Mouse (Mus musculus) heart, postnatal 0 days (tissue): ENCODE data around the gene Camk2b. TPM values are rescaled to one million over a fixed set of nuclear protein-coding genes. Genes with fewer than 3 reads are reported as not detected.

Experiments used
- ATAC-seq: fragments of 200-750 bp; cut with Nextera tagmentation; 2 replicates; pipeline ENCODE4 v1.8.0; 2017; ENCODE audit warnings: low read depth, moderate number of reproducible peaks, moderate library complexity; ENCODE audit not compliant: insufficient read depth
- DNase-seq: peaks from one replicate; pipeline ENCODE4 v3.0.0-alpha.2; 2016; ENCODE audit warnings: low spot score
- H3K27ac ChIP-seq: fragments of 300-500 bp; sonication (generic); 2 replicates; pipeline ENCODE4 v1.5.1; 2014; ENCODE audit warnings: low read depth, mild to moderate bottlenecking
- H3K27me3 ChIP-seq: fragments of 300-500 bp; sonication (generic); 2 replicates; pipeline ENCODE4 v1.6.1; 2014; ENCODE audit warnings: low read length, mixed read lengths; ENCODE audit not compliant: control insufficient read depth, insufficient read depth
- H3K36me3 ChIP-seq: fragments of 300-500 bp; sonication (generic); replicated peaks from 2 replicates; pipeline ENCODE4 v1.6.1; 2014; ENCODE audit warnings: low read length, mixed read lengths; ENCODE audit not compliant: control insufficient read depth, insufficient read depth
- H3K4me1 ChIP-seq: fragments of 300-500 bp; sonication (generic); 2 replicates; pipeline ENCODE4 v1.6.1; 2014; ENCODE audit warnings: antibody characterized with exemption; ENCODE audit not compliant: control insufficient read depth, insufficient read depth
- H3K4me2 ChIP-seq: fragments of 300-500 bp; sonication (generic); 2 replicates; pipeline ENCODE4 v1.6.1; 2014; ENCODE audit warnings: low read depth, mild to moderate bottlenecking, low read length, moderate library complexity
- H3K4me3 ChIP-seq: fragments of 300-500 bp; sonication (generic); 2 replicates; pipeline ENCODE4 v1.5.1; 2014; ENCODE audit warnings: low read depth, low read length
- H3K9ac ChIP-seq: fragments of 300-500 bp; sonication (generic); replicated peaks from 2 replicates; pipeline ENCODE4 v1.6.1; 2014; ENCODE audit warnings: low read depth, low read length, mixed read lengths
- H3K9me3 ChIP-seq: fragments of 300-500 bp; sonication (generic); replicated peaks from 2 replicates; pipeline ENCODE4 v1.6.1; 2016; ENCODE audit warnings: low read length; ENCODE audit not compliant: control insufficient read depth
- CTCF ChIP-seq: IDR thresholded peaks from 2 replicates; pipeline ENCODE4 v1.5.1; 2016; ENCODE audit warnings: antibody characterized with exemption, control low read depth, low read depth
- EP300 ChIP-seq: IDR thresholded peaks from 2 replicates; pipeline ENCODE4 v1.6.1; 2016; ENCODE audit warnings: antibody characterized with exemption, low read depth
- WGBS: fragments of 180-500 bp; shearing (Covaris S2); extraction: QIAGEN DNeasy Blood & Tissue Kit; methylation state at CpG from one replicate; pipeline ENCODE4 v1.1.7; 2014; 5-methylcytosine and 5-hydroxymethylcytosine counted together
- polyA plus RNA-seq: library from polyadenylated mRNA; unstranded; fragments of >200 nt; fragmentation: Nextera tagmentation; extraction: Ambion mirVana; gene quantifications from 2 replicates; pipeline ENCODE4 v1.2.1, GENCODE M21; 2015
- total RNA-seq: library from RNA; depleted of rRNA; stranded (reverse); fragments of >200 nt; gene quantifications from 2 replicates; pipeline ENCODE4 v1.2.3, GENCODE M21; 2014; ENCODE audit warnings: low replicate concordance; rRNA removed

The Camk2b gene
- total and polyA plus RNA-seq, 2 experiments from 2014 or later = 3.4 to 6.3 TPM

- H3K9me3 ChIP-seq = no peaks in the 10 kb centered on the region
- 95% methylated on average over 1 of the region's 1 CpGs for WGBS
- TF ChIP-seq CTCF (no peak), EP300 (no peak)
- H3K4me3 ChIP-seq = no peak overlapping the region
- H3K4me1 ChIP-seq = no peaks in the 10 kb centered on the region
- no peak overlapping the region for H3K27ac ChIP-seq
- no peaks in the 10 kb centered on the region for H3K27me3 ChIP-seq
- H3K4me2 ChIP-seq = no peak overlapping the region
- H3K36me3 ChIP-seq = no peaks in the 10 kb centered on the region
- ATAC-seq = no peak
- no peak overlapping the region for H3K9ac ChIP-seq
- no peak for DNase-seq
These were observed 135.6 kb downstream of the Camk2b start for GRCm38 (mm10) chr11:5930578-5930977.

GRCm38 (mm10) chr11:5926696-5927220 is 139.4 kb downstream of the Camk2b start:
- no peak overlapping the region for H3K27ac ChIP-seq
- DNase-seq (no peak), ATAC-seq (no peak)
- H3K27me3 ChIP-seq = no peaks in the 10 kb centered on the region
- H3K9ac ChIP-seq = no peak overlapping the region
- 71% methylated on average over 3 of the region's 3 CpGs for WGBS
- no peak overlapping the region for H3K4me3 ChIP-seq
- no peaks in the 10 kb centered on the region for H3K9me3 ChIP-seq
- TF ChIP-seq CTCF (no peak), EP300 (no peak)
- H3K4me1 ChIP-seq = no peaks in the 10 kb centered on the region
- no peak overlapping the region for H3K4me2 ChIP-seq
- H3K36me3 ChIP-seq = no peaks in the 10 kb centered on the region

GRCm38 (mm10) chr11:5924699-5925098 is 141.5 kb downstream of the Camk2b start:
- ATAC-seq = no peak
- no peak overlapping the region for H3K9ac ChIP-seq
- H3K27ac ChIP-seq = no peak overlapping the region
- H3K4me1 ChIP-seq = no peaks in the 10 kb centered on the region; the same call in 1 of the 2 replicates
- TF ChIP-seq CTCF (no peak), EP300 (no peak)
- no peak overlapping the region for H3K4me2 ChIP-seq
- H3K9me3 ChIP-seq = no peaks in the 10 kb centered on the region
- no peaks in the 10 kb centered on the region for H3K27me3 ChIP-seq
- 61% methylated on average over 8 of the region's 8 CpGs for WGBS
- no peak overlapping the region for H3K4me3 ChIP-seq
- H3K36me3 ChIP-seq = no peaks in the 10 kb centered on the region
- no peak for DNase-seq

GRCm38 (mm10) chr11:5920323-5920960 is 145.7 kb downstream of the Camk2b start:
- ATAC-seq = no peak
- Histone ChIP-seq H3K9me3 (no peaks in the 10 kb centered on the region), H3K9ac (no peak overlapping the region), H3K4me1 (peaks cover 15% of the 10 kb centered on the region), H3K4me2 (no peak overlapping the region), H3K4me3 (no peak overlapping the region), H3K27ac (no peak overlapping the region), H3K36me3 (no peaks in the 10 kb centered on the region), H3K27me3 (no peaks in the 10 kb centered on the region)
- TF ChIP-seq EP300 (no peak), CTCF (no peak)
- WGBS = 42% methylated on average over 16 of the region's 17 CpGs
- no peak for DNase-seq

Other genes starting within 250 kb of the Camk2b start
- gene Polm, start 228.3 kb downstream of the Camk2b start, total RNA-seq = 1.7 and 4.4 TPM in 2 replicates
- 3.3 and 3.7 TPM in 2 replicates for gene Polm, start 228.3 kb downstream of the Camk2b start, polyA plus RNA-seq
- 14.2 and 23.5 TPM in 2 replicates for gene Aebp1, start 204.4 kb downstream of the Camk2b start, total RNA-seq
- 17.5 and 19.4 TPM in 2 replicates for gene Aebp1, start 204.4 kb downstream of the Camk2b start, polyA plus RNA-seq
- gene Pold2, start 188.1 kb downstream of the Camk2b start, total RNA-seq = 23.9 and 58.7 TPM in 2 replicates
- gene Pold2, start 188.1 kb downstream of the Camk2b start, polyA plus RNA-seq = 54.6 and 60.0 TPM in 2 replicates
- gene Myl7, start 167.6 kb downstream of the Camk2b start, total RNA-seq = 1,536 and 2,717 TPM in 2 replicates
- gene Myl7, start 167.6 kb downstream of the Camk2b start, polyA plus RNA-seq = 5,015 and 6,387 TPM in 2 replicates
- gene Gck, start 116.3 kb downstream of the Camk2b start, total RNA-seq = not detected in 2 replicates
- gene Gck, start 116.3 kb downstream of the Camk2b start, polyA plus RNA-seq = 0.71 and 0.78 TPM in 2 replicates
- gene Ykt6, start 110.7 kb downstream of the Camk2b start, total RNA-seq = 55.8 and 83.9 TPM in 2 replicates
- 35.2 and 37.4 TPM in 2 replicates for gene Ykt6, start 110.7 kb downstream of the Camk2b start, polyA plus RNA-seq
- not detected in 2 replicates for gene A730071L15Rik, start 133.7 kb upstream of the Camk2b start, total RNA-seq
- 0.30 and 0.41 TPM in 2 replicates for gene A730071L15Rik, start 133.7 kb upstream of the Camk2b start, polyA plus RNA-seq
- gene Nudcd3, start 134.1 kb upstream of the Camk2b start, total RNA-seq = 37.0 and 37.8 TPM in 2 replicates
- gene Nudcd3, start 134.1 kb upstream of the Camk2b start, polyA plus RNA-seq = 25.0 and 29.2 TPM in 2 replicates
- gene Npc1l1, start 163.8 kb upstream of the Camk2b start, total RNA-seq = not detected in 2 replicates
- 0.04 TPM in 1 of 2 replicates, not detected in the other for gene Npc1l1, start 163.8 kb upstream of the Camk2b start, polyA plus RNA-seq
- 45.5 and 46.1 TPM in 2 replicates for gene Ddx56, start 201.4 kb upstream of the Camk2b start, total RNA-seq
- gene Ddx56, start 201.4 kb upstream of the Camk2b start, polyA plus RNA-seq = 41.2 and 41.4 TPM in 2 replicates
- gene Tmed4, start 208.5 kb upstream of the Camk2b start, total RNA-seq = 93.4 and 124 TPM in 2 replicates
- 83.7 and 90.5 TPM in 2 replicates for gene Tmed4, start 208.5 kb upstream of the Camk2b start, polyA plus RNA-seq
- gene Ogdh, start 225.3 kb upstream of the Camk2b start, total RNA-seq = 412 and 435 TPM in 2 replicates
- 328 and 338 TPM in 2 replicates for gene Ogdh, start 225.3 kb upstream of the Camk2b start, polyA plus RNA-seq